9 mouse cellular contexts compared by ENCODE assay signal in genomic region chr10:42989910-42990309, GRCm38 (mm10).
DNase-seq lines count a peak whose midpoint lies in the region; ATAC-seq and TF ChIP-seq lines count a peak whose summit lies in the region.
"Had no signal": no experiment of that assay in that cellular context is flagged by ENCODE, and none has a peak within 500 bp of the region (broad histone marks: within the 10 kb centered on the region; RNA-seq: fewer than 3 reads in every experiment).

No protein-coding gene starts in this region.

- no peak overlapping the region for H3K4me3 ChIP-seq in forebrain, embryonic 14.5 days (ENCODE audit: low read depth, low read length)
- no peak overlapping the region for H3K4me3 ChIP-seq in limb, embryonic 14.5 days (replicated peaks; ENCODE audit: low read length)
- H3K4me3 ChIP-seq: stomach, embryonic 15.5 days had no signal

- no peak for DNase-seq in frontal cortex, postnatal 10 days (ENCODE audit: low spot score in 2 of 2)
- peak; percentile 28 for DNase-seq in ovary, postnatal 36 days (ENCODE audit: low spot score)
- DNase-seq in ovary, adult 18-20 months (ENCODE audit: low spot score), result no peak
- peak; percentile 45 for DNase-seq in c-Kit-positive CD71-positive TER-119-positive erythroid progenitor cells, embryonic 14.5 days (ENCODE audit: low spot score)
- peak; percentile 74 for DNase-seq in forebrain, embryonic 14.5 days (ENCODE audit: low spot score)
- peak; percentile 55 for DNase-seq in limb, embryonic 14.5 days (ENCODE audit: low spot score)
- DNase-seq in right cerebral cortex, postnatal 4 days, result peak; percentile 69

- H3K36me3 ChIP-seq in forebrain, embryonic 14.5 days (ENCODE audit: control insufficient read depth, insufficient read depth, low read length), result no peaks in the 10 kb centered on the region
- H3K36me3 ChIP-seq in limb, embryonic 14.5 days (ENCODE audit: control insufficient read depth, insufficient read depth, low read length), result no peaks in the 10 kb centered on the region
- H3K36me3 ChIP-seq: stomach, embryonic 15.5 days had no signal

- no peak overlapping the region for H3K4me2 ChIP-seq in forebrain, embryonic 14.5 days (ENCODE audit: low read length)
- no peak overlapping the region for H3K4me2 ChIP-seq in limb, embryonic 14.5 days (replicated peaks; ENCODE audit: low read depth, low read length, severe bottlenecking)
- H3K4me2 ChIP-seq: stomach, embryonic 15.5 days had no signal

- peaks cover 6% of the 10 kb centered on the region; the same call in 1 of the 2 replicates for H3K4me1 ChIP-seq in forebrain, embryonic 14.5 days (ENCODE audit: control insufficient read depth, insufficient read depth, low read length)
- peaks cover 10% of the 10 kb centered on the region; the same call in 1 of the 2 replicates for H3K4me1 ChIP-seq in limb, embryonic 14.5 days (ENCODE audit: control insufficient read depth, insufficient read depth, low read length)

- TF ChIP-seq POLR2A in limb, embryonic 14.5 days (IDR thresholded peaks at IDR 0.05; ENCODE audit: borderline replicate concordance, extremely low read depth, insufficient read depth, insufficient read length), result no peak

- H3K27ac ChIP-seq in forebrain, embryonic 14.5 days (ENCODE audit: low read depth, low read length), result no peak overlapping the region
- no peak overlapping the region for H3K27ac ChIP-seq in limb, embryonic 14.5 days (replicated peaks; ENCODE audit: low read depth, low read length)
- H3K27ac ChIP-seq: stomach, embryonic 15.5 days had no signal

- no peaks in the 10 kb centered on the region for H3K27me3 ChIP-seq in forebrain, embryonic 14.5 days (replicated peaks; ENCODE audit: control insufficient read depth, insufficient read depth, low read length)
- no peaks in the 10 kb centered on the region for H3K27me3 ChIP-seq in limb, embryonic 14.5 days (ENCODE audit: control insufficient read depth, insufficient read depth, low read length)
- H3K27me3 ChIP-seq: stomach, embryonic 15.5 days had no signal

- H3K9ac ChIP-seq in forebrain, embryonic 14.5 days (ENCODE audit: low read length), result no peak overlapping the region
- H3K9ac ChIP-seq in limb, embryonic 14.5 days (ENCODE audit: low read depth, low read length, severe bottlenecking), result no peak overlapping the region
- H3K9ac ChIP-seq: stomach, embryonic 15.5 days had no signal

- peak; percentile 69 for ATAC-seq in frontal cortex, adult (ENCODE audit: low TSS enrichment)
- ATAC-seq in forebrain, embryonic 14.5 days, result peak; percentile 13; the same call in 1 of the 2 replicates
- no peak for ATAC-seq in limb, embryonic 14.5 days (ENCODE audit: low FRiP score, low read depth)

- no peaks in the 10 kb centered on the region for H3K9me3 ChIP-seq in forebrain, embryonic 14.5 days (replicated peaks; ENCODE audit: control insufficient read depth, low read length)
- H3K9me3 ChIP-seq in limb, embryonic 14.5 days (ENCODE audit: control insufficient read depth, low read length), result no peaks in the 10 kb centered on the region
- H3K9me3 ChIP-seq: stomach, embryonic 15.5 days had no signal

- 29% methylated on average over 6 of the region's 6 CpGs for whole genome bisulfite sequencing in forebrain, embryonic 14.5 days
- WGBS in limb, embryonic 14.5 days, result 28% methylated on average over 6 of the region's 6 CpGs

Comparison
In these comparisons a context has a peak if more than half of its experiments do, and no peak if none do; other contexts are left out.
1. DNase-seq: peak in ovary, postnatal 36 days (single experiment), c-Kit-positive CD71-positive TER-119-positive erythroid progenitor cells, embryonic 14.5 days (single experiment), forebrain, embryonic 14.5 days (single experiment), limb, embryonic 14.5 days (single experiment) and right cerebral cortex, postnatal 4 days (single experiment); none in frontal cortex, postnatal 10 days (0 of 2) and ovary, adult 18-20 months (single experiment).